Mouse (Mus musculus) lung, postnatal 0 days (tissue): Measurements from ENCODE around the gene Gtpbp4. TPM values are rescaled to one million over a fixed set of nuclear protein-coding genes. Genes with fewer than 3 reads are reported as not detected.

Experiments
- ATAC-seq: fragments of 200-750 bp; cut with Nextera tagmentation; 2 replicates; pipeline ENCODE4 v1.8.0; 2017; ENCODE audit warnings: moderate library complexity
- DNase-seq: peaks from one replicate; pipeline ENCODE4 v3.0.0-alpha.2; 2016; ENCODE audit warnings: low spot score
- H3K27ac ChIP-seq: fragments of 300-500 bp; sonication (generic); 2 replicates; pipeline ENCODE4 v1.5.1; 2014; ENCODE audit warnings: antibody characterized with exemption, mild to moderate bottlenecking, low read length, mixed read lengths
- H3K27me3 ChIP-seq: fragments of 300-500 bp; sonication (generic); replicated peaks from 2 replicates; pipeline ENCODE4 v1.6.1; 2014; ENCODE audit warnings: low read length, mixed read lengths; ENCODE audit not compliant: insufficient read depth
- H3K36me3 ChIP-seq: fragments of 300-500 bp; sonication (generic); 2 replicates; pipeline ENCODE4 v1.6.1; 2014; ENCODE audit warnings: low read length, mixed read lengths; ENCODE audit not compliant: insufficient read depth
- H3K4me1 ChIP-seq: fragments of 300-500 bp; sonication (generic); 2 replicates; pipeline ENCODE4 v1.6.1; 2014; ENCODE audit warnings: antibody characterized with exemption, low read depth, low read length, mixed read lengths; ENCODE audit not compliant: insufficient read depth
- H3K4me2 ChIP-seq: fragments of 300-500 bp; sonication (generic); replicated peaks from 2 replicates; pipeline ENCODE4 v1.6.1; 2014; ENCODE audit warnings: low read depth, mild to moderate bottlenecking, low read length, moderate library complexity, mixed read lengths
- H3K4me3 ChIP-seq: fragments of 300-500 bp; sonication (generic); 2 replicates; pipeline ENCODE4 v1.5.1; 2014; ENCODE audit warnings: low read depth, low read length
- H3K9ac ChIP-seq: fragments of 300-500 bp; sonication (generic); replicated peaks from 2 replicates; pipeline ENCODE4 v1.6.1; 2014; ENCODE audit warnings: low read depth, mild to moderate bottlenecking
- H3K9me3 ChIP-seq: fragments of 300-500 bp; sonication (generic); 2 replicates; pipeline ENCODE4 v1.6.1; 2016; ENCODE audit warnings: low read length, mixed read lengths
- CTCF ChIP-seq: IDR thresholded peaks from 2 replicates; pipeline ENCODE4 v1.5.1; 2016; ENCODE audit warnings: antibody characterized with exemption, mild to moderate bottlenecking
- EP300 ChIP-seq: IDR thresholded peaks from 2 replicates; pipeline ENCODE4 v1.6.1; 2016; ENCODE audit warnings: antibody characterized with exemption, mild to moderate bottlenecking, control low read depth
- WGBS: fragments of 180-500 bp; shearing (Covaris S2); extraction: QIAGEN DNeasy Blood & Tissue Kit; methylation state at CpG from one replicate; pipeline ENCODE4 v1.1.7; 2014; 5-methylcytosine and 5-hydroxymethylcytosine counted together
- polyA plus RNA-seq: library from polyadenylated mRNA; unstranded; fragments of >200 nt; fragmentation: Nextera tagmentation; extraction: Ambion mirVana; gene quantifications from 2 replicates; pipeline ENCODE4 v1.2.1, GENCODE M21; 2015

Gene Gtpbp4
- polyA plus RNA-seq, 1 experiment from 2014 or later, result 39.8 TPM

DNA sequence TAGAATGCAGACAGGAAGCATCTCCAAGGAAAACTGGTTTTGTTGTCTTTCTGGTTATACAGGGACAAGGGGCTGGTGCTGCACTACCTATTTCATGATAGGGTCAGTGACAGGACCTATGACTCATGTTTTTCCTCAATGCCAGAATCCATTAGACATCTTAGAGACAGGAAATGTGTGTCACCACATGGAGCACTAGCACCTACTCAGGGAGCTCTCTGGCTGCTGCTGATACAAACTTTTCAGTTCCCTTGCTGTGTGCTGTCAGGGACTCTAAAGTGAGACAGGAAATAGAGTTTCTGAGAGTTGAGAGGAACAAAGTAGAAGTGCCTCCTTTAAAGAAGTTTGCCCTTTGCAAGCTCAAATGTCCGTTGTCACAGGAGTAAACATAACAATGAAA is 31.4 kb upstream of the Gtpbp4 start:
- Histone ChIP-seq H3K4me2 (no peak overlapping the region), H3K4me3 (no peak overlapping the region), H3K27me3 (no peaks in the 10 kb centered on the region), H3K4me1 (no peaks in the 10 kb centered on the region), H3K9me3 (no peaks in the 10 kb centered on the region), H3K36me3 (no peaks in the 10 kb centered on the region), H3K27ac (no peak overlapping the region), H3K9ac (no peak overlapping the region)
- WGBS, result 16% methylated on average over 1 of the region's 1 CpGs
- no peak for DNase-seq
- TF ChIP-seq CTCF (no peak), EP300 (no peak)
- ATAC-seq, result peak; percentile 30; the same call in 1 of the 2 replicates

DNA sequence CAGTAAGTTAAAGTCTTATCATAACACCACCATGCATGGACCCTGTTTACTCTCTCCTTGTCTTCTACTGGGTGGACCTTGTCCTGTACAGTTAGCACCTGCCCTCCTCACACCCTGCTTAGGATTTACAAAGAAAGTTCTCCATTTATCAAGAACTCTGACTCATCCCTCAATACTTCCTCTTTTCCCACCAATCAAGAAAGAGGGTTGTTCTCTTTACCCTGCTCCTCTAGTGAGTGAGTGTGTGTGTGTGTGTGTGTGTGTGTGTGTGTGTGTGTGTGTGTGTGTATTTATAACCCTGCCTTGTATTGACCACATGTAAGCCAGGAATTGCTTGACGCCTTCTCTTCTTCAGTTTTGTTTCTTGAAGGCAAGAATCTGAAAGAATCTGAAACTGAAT is 26.7 kb upstream of the Gtpbp4 start:
- peak; percentile 48 for ATAC-seq
- H3K9me3 ChIP-seq, result no peaks in the 10 kb centered on the region
- 0 out of 2 replicates have a peak, but pooled peaks cover 2% of the 10 kb centered on the region for H3K4me1 ChIP-seq
- H3K27me3 ChIP-seq, result no peaks in the 10 kb centered on the region
- H3K36me3 ChIP-seq, result no peaks in the 10 kb centered on the region
- H3K4me3 ChIP-seq, result no peak overlapping the region
- H3K4me2 ChIP-seq, result no peak overlapping the region
- no peak overlapping the region for H3K9ac ChIP-seq
- H3K27ac ChIP-seq, result no peak overlapping the region
- TF ChIP-seq EP300, result 0 out of 2 replicates have a peak, but pooled peaks have one; percentile 9
- no peak for TF ChIP-seq CTCF
- WGBS, result 73% methylated on average over 1 of the region's 1 CpGs
- DNase-seq, result peak; percentile 45

DNA sequence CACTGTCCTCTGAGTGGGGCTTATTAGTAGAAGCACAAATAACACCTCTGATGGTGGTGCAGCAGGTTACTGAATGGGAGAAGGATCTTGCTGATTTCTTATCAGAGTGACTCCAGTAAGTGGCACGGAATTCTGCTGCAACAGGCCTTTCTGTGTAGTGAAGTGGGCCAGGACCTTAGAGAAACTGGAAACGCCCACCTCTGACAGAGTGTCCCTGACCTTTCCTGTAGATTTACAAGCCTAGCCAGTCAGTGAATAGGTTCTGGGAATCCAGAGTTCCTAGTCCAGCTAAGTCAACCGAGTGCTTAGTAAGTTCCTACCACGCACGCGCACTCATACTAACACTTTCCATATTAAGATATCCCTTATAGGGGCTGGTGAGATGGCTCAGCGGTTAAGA is 25.7 kb upstream of the Gtpbp4 start:
- DNase-seq, result peak; percentile 32
- no peak for TF ChIP-seq EP300
- TF ChIP-seq CTCF, result no peak
- Histone ChIP-seq H3K4me1 (0 out of 2 replicates have a peak, but pooled peaks cover 2% of the 10 kb centered on the region), H3K4me3 (no peak overlapping the region), H3K4me2 (no peak overlapping the region), H3K27ac (no peak overlapping the region), H3K9me3 (no peaks in the 10 kb centered on the region), H3K36me3 (no peaks in the 10 kb centered on the region), H3K27me3 (no peaks in the 10 kb centered on the region), H3K9ac (no peak overlapping the region)
- WGBS, result 63% methylated on average over 7 of the region's 7 CpGs
- no peak for ATAC-seq

DNA sequence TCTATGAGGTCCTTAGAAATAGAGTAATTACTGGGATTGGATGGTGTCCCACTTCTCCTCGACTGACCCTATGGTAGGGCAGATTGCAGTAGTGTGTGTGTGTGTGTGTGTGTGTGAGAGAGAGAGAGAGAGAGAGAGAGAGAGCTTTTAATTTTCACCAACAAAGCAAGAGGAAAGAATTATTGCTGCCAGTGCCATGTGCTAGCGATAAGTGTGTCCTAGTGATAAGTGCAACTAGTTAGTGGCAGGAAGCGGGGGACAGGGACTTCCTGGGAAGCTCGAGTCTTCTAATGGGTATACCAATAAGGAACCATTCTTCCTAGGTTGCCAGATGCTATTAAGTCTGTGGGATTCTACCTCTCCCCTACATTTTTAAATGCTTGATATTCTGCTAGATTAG is 23.8 kb upstream of the Gtpbp4 start:
- H3K4me2 ChIP-seq, result no peak overlapping the region
- H3K9ac ChIP-seq, result no peak overlapping the region
- DNase-seq (no peak), ATAC-seq (no peak)
- no peak overlapping the region for H3K27ac ChIP-seq
- WGBS, result 78% methylated on average over 4 of the region's 4 CpGs
- H3K36me3 ChIP-seq, result no peaks in the 10 kb centered on the region
- no peaks in the 10 kb centered on the region for H3K9me3 ChIP-seq
- no peaks in the 10 kb centered on the region for H3K27me3 ChIP-seq
- TF ChIP-seq CTCF (no peak), EP300 (no peak)
- 0 out of 2 replicates have a peak, but pooled peaks cover 2% of the 10 kb centered on the region for H3K4me1 ChIP-seq
- H3K4me3 ChIP-seq, result no peak overlapping the region

DNA sequence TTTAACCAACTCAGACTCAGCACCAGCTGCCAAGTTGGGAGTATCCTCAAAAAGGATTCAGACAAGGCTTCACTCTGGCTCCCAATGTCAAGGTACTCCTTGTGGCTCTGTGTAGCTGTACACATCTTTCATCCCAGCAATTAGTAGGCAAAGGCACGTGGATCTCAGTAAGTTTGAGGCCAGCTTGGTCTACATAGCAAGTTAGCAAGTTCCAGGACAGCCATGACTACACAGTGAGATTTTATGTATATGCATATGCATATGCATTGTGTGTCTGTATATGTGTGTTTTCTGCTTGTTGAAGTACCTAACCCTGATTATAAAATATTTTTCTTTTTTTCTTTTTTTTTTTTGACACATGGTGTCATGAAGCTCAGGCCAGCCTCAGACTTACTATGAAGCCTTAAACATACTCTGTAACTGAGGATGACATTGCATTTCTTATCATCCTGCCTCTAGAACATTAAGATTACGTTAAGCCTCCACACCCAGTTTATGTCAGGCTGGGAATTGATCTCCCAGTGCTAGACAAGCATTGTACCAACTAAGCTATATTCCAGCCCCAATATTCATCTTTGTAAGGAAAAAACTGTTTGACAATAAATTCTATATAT is 23.2 kb upstream of the Gtpbp4 start:
- H3K9me3 ChIP-seq, result no peaks in the 10 kb centered on the region
- ATAC-seq (no peak), DNase-seq (no peak)
- no peaks in the 10 kb centered on the region for H3K27me3 ChIP-seq
- WGBS, result 63% methylated on average over 2 of the region's 2 CpGs
- H3K4me1 ChIP-seq, result 0 out of 2 replicates have a peak, but pooled peaks cover 2% of the 10 kb centered on the region
- H3K36me3 ChIP-seq, result no peaks in the 10 kb centered on the region
- no peak overlapping the region for H3K27ac ChIP-seq
- TF ChIP-seq CTCF (no peak), EP300 (no peak)
- no peak overlapping the region for H3K4me2 ChIP-seq
- H3K4me3 ChIP-seq, result no peak overlapping the region
- no peak overlapping the region for H3K9ac ChIP-seq

DNA sequence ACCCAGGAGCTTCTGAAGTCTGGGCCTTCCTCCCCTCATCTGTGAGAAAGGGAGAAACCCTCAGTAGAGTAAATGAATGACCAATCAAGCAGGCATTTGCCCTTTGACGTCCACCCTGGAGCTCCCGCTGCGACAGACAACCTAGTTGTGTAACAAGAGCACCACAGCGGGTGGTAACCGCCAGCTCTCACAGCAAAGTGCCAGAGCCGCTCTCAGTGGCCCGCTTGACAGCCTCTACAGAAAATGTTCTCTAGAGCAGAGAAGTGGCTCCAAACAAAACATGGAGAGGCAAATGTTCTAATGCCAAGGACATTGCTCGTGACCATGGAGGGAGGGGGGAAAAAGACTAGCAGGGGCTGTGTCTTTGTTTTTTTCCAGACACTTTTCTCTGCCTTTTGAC is 21.3 kb upstream of the Gtpbp4 start:
- 0 out of 2 replicates have a peak, but pooled peaks cover 2% of the 10 kb centered on the region for H3K4me1 ChIP-seq
- 11% methylated on average over 8 of the region's 8 CpGs for WGBS
- H3K27me3 ChIP-seq, result no peaks in the 10 kb centered on the region
- H3K27ac ChIP-seq, result 0 out of 2 replicates have a peak overlapping the region, but pooled peaks have one; percentile 15
- no peak overlapping the region for H3K4me2 ChIP-seq
- H3K9me3 ChIP-seq, result no peaks in the 10 kb centered on the region
- DNase-seq (peak; percentile 81), ATAC-seq (peak; percentile 89)
- TF ChIP-seq EP300 (peak; percentile 79; the same call in 1 of the 2 replicates), CTCF (no peak)
- H3K9ac ChIP-seq, result no peak overlapping the region
- H3K36me3 ChIP-seq, result no peaks in the 10 kb centered on the region
- H3K4me3 ChIP-seq, result no peak overlapping the region
